Mouse (Mus musculus): ENCODE data around the gene Ovca2.
A peak's percentile ranks its signal among the peaks of the same experiment; 100 is the strongest.

Gene Ovca2

DNA sequence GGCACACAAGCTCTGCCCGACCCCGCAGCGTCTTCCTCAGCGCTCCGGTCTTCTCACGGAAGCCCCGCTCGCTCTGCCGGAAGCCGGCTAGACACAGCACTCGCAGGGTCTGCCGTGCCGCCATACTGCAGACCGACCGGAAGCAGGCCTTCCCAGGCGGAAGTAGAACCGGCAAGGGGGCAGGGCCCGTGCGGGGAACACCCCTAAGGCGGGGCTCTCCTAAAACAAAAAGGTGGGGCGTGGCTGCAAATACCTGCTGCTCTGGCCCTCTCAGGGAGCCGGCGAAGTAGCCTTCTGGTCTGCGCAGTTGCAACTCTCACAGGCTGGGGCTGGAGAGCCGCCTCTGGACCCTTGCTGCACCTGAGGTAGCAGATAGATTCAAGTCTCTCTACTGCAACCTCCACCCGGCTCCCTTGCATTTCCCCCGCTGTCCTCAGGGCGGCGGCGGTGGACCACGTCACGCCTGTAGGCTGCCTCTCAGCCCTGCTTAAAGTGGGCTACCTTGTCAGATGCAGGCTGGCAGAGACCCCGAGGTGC lies at the start of gene Ovca2:
Gene Ovca2, minus strand, starts transcription at position 164 of the 537 bp plus-strand sequence.
- peak; percentile 78 for DNase-seq (ENCODE audit: low read depth)

DNA sequence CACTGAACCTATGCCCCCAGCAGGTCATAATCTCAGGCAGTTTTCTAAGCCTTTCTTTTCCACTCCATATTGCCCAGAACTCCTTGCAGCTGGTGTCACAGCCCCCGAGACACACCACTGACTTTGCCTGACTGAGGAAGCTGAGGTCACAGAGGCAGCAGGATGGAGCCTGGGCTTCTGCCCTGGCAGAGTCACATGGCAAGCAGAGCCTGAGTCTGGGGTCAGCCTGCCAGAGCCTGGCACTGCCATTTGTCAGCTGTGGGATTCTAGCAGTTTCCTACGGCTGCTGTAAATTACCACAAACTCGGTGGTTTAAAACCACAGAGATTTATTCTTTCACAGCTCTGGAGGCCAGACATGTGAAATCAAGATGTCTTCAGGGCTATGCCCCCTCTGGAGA lies 49.0 kb upstream of the Ovca2 start:
- DNase-seq (ENCODE audit: low read depth) = no peak

DNA sequence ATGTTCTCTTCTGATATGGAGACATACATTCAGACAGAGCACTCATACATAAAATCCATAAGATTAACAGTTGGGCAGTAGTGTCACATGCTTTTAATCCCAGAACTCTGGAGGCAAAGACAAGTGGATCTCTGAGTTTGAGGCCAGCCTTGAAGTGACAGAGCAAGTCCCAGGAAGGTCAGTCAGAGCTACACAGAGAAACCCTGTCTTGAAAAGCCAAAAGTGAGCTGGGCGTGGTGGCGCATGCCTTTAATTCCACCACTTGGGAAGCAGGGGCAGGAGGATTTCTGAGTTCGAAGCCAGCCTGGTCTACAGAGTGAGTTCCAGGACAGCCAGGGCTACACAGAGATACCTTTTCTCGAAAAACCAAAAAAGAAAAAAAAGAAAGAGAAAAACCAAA lies 46.2 kb upstream of the Ovca2 start:
- no peak for DNase-seq (ENCODE audit: low read depth)

DNA sequence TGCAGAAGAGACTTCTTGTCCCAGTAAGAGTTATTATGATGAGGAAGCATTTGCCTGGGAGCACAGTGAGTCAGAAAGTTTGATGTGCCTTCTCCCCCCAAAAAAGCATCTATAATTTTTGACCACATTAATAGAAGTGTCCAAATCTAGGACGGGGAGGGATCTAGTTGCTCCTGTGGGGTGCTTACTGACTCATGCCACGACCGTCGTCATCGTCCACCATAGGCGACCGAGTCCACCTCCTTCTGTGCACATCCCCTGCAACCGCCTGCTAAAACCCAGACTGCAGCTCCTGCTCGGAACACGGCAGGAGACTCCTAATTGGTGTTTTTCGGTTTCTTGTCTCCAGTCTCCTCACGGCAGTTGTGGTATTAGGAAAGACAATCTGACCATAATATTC lies 45.4 kb upstream of the Ovca2 start:
- no peak for DNase-seq (ENCODE audit: low read depth)

DNA sequence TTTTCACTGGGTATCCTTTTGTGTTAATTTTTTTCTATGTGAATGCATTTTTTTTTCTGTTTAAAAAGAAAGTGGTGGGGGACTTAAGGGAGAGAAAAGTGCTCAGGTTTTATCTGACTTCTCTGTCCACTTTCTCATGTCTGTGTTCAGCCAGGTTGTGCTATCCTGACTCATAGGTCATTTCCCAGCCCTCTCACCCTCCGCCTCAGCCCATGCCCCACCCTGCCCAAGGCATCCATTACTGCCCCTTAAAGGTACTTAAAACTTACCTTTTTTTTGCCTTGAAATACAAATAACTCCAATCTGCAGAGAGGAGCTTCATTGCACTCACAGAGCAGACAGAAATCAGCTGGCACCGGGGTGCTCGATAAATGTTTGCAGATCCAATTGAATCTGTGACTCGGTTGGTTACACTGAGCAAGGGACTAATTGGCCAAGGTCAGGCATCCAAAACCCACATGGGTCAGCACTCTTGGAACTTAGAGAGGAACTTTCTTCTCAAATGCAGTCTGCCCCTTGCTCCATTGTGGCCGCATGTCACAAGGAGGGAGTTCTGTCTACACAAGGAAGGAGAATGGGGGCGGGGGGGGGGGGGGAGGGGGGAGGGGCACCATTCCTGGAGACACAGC lies 42.0 kb upstream of the Ovca2 start:
- DNase-seq (ENCODE audit: low read depth) = no peak

DNA sequence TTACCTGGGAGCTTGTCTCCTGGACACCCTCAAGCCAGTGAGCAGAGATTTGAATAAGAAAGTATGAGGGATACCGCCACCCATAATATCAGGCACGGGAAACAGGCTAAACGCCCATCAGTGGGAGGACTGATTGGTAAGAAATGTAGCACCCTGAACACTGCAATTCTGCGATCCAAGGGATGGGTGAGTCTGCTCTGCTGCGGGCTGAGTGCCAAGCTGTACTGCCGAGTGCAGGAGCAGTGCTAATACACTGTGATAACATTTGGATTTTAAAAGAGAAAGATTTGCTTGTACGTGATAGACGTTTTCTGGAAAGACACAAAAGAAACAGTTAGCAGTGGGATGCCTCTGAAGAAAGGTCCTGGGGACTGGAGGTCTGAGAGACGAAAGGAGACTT lies 41.5 kb upstream of the Ovca2 start:
- DNase-seq (ENCODE audit: low read depth) = no peak

DNA sequence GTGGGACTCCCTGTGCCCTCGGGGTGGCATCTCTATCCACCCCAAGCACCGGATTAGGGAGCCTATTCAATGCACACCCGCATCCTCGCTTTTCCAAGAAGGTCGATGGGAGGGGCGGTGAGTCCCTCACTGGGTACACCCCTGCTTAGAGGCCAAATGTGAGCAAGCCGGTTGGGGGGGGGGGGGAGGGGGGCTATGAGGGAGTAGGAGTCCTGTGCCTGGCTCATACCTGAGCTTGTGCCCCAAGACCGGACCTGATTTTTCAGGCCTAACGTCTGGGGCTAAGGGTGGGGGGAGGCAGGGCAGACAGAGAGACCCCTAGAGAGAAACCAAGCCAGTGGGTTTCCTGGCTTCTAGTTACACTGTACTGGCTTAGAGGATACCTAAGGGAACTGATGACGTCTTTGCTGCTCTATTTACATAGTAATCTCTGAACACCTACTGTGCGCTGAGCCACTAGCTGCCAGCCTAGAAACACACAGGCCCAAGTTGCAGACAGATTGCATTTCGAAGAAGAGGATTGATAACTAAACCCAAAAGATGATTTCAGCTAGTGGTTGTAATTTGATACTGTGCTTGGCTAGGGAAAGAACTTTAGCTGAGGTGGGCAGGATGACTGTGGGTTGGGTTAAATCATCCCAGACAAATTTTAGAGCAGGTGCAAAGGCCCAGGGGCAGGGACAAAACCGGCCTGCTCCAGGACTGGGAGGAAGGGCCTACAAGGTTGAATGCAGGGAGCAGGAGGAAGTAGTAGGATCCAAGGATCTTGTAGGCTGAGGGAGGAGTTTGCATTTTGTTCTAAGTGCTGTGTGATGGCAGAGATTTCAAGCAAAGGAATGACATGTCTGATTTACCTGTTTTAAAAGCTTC lies 35.7 kb upstream of the Ovca2 start:
- no peak for DNase-seq (ENCODE audit: low read depth)

DNA sequence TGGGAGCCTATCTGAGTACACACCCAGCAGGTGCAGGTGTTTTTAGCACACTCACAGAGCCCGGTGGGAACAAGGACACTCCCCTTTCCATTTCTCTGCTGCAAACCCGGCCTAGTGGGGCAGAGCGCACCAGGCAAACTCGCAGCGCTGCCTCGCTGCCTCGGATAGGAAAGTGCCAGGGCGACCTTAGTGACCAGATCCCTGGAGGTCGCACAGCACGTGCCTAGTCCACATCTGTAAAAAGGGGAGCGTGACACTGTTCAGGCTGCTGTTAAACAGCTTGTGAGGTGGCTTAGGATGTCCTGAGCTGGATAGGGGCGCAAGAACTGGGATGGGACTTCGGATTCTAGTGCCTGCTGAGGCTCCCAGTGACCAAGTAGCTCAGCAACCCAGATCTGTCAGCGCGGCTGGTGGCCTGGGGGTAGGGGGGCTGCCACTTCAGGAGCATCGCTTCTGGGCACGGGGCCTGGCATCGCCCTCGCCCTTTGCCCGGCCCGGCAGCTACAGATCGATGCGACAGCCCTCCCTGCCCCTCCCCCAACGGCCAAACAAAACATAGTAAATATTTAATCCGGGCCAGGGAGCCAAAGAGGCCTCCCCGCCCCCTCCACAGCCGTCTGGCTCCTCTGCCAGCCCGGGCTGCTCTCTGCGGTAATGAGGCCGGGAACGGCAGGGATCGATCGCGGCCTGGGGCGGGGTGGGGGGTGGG lies 34.9 kb upstream of the Ovca2 start:
- DNase-seq (ENCODE audit: low read depth) = no peak

DNA sequence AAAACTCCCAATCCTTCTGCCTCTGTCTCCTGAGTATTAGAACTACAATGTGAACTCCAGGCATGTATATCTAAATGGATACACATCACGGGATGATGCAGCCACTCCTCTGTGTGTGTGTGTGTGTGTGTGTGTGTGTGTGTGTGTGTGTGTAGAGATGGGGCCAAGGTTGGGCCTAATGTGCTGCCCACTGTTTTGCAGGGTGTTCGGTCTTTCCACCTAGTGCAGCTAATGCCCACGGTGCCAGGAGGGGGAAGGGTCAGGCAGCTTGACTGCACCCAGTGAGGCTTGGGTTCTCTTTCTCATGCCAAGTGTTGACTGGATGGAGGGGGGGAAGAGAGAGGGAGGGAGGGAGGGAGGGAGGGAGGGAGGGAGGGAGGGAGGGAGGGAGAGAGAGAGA lies 34.2 kb upstream of the Ovca2 start:
- DNase-seq (ENCODE audit: low read depth) = no peak

DNA sequence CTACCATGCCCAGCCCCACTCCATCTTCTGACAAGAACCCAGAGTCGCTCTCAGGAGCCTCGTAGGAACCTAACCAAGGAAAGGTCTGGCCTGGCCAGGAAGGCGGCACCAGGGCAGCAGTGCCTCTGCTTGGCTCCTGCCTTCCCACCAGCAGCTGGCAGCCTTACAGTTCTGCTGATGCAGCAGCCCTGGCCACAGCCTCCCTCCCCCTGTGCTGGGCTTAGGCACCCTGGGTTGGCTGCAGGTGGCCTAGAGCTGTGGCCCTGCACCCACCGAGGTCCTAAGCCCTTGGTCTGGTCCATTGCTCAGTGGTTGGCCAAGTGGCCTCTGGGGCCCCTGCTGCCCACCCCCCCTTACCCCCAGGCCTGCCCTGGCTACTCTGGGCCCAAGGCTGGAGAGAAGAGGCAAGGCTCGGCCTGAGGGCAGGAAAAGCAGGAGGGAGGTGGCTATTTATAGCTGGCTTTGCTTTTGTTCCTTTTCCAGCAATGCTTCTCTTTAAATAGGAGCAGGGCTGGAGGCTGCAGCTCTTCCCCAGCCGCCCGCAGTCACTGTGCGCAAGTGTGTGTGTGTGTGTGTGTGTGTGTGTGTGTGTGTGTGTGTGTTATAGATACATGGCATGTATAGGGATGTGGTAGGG lies 33.5 kb upstream of the Ovca2 start:
- no peak for DNase-seq (ENCODE audit: low read depth)

DNA sequence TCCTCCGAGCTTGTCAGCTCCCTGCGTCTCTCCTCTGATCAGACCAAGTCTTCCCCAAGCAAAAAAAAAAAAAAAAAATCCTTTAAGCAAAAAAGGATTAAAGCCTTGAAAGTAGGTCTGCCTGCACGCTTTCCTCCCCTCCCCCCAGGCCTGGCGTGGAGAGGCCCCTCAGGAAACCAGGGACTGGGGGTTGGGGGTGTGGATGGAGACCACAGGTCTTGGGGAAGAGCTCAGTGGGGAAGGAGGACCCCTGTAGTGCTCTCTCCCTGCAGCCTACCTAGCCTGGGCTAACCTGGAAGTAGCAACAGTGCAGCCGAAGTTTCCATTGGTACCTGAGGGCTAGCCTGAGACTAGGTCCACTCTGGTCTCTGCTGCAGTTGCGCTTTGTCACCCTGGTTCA lies 32.1 kb upstream of the Ovca2 start:
- no peak for DNase-seq (ENCODE audit: low read depth)

DNA sequence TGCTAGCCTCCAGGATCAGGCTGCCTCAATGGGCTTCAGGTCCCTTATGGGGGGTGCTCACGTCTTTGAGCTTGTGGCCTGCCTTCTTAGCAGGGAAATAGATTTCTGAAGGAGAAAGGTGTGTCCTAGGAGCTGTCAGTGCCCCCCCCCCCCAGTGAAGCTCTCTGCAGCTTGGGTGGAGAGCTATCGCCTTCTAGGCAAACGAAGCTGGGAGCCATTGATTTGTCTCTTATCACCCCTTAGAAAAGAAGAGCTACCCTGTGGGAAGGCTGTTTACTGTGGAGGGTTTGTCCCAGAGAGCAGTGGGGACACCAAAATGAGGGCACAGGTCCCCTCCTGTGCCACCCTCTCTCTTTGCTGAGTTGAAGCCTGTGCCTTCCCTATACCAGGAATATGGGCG lies 31.5 kb upstream of the Ovca2 start:
- DNase-seq (ENCODE audit: low read depth) = no peak

DNA sequence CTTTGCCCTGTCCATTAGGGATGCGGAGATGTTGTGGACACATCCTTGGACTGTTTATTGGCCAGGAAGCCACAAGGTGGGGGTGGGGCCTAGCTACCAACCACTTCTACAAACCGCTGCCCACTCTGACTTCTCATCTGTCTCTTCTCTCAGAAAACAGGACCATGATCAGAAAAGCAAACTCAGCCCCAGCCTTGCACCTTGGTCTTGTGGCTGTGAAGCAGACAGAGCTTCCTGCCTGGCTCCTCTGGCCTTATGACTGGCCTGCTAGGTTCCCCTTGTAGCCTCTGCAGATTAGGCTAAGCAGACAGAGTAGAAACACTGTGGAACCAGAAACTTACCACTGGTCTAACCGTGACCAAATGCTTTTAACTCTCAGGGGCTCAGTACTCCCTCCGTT lies 30.7 kb upstream of the Ovca2 start:
- DNase-seq (ENCODE audit: low read depth) = no peak

DNA sequence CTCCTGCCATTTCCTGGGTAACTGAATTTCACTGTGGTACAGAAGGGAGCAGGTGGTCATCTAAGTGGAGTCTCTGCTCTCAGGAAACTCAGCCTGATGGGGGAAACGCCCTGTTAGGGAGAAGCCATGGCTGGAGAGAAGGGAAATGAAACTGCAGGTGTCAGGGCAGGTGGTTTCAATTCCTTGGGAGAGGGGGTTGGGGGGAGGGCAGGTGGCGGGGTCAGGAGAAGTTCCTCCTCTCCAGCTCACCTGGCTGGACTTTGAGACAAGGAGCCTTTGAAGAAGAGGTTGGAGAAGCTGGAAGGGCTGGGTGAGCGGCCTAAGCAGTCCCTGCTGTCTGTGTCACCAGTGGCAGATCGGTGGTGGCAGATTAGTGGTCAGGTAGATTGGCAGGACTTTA lies 27.7 kb upstream of the Ovca2 start:
- no peak for DNase-seq (ENCODE audit: low read depth)

DNA sequence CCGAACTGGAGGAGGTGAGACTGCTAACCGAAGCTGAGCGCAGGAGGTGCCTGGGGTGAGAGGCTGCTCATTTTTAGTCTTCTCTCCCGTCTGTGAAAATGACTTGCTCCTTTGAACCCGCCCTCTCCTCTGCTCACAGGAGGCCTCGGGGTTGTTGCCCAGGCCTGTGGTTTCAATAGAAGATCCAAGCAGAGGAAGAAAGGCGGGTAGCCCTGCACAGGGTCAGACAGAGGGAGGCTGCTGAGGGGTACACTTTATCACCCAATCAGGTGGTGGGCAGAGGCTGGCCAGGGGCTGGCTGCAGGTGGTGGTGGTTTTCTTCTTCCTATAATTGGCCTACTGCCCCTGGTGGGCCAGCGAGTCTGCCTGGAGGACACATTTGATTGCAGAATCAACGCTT lies 25.8 kb upstream of the Ovca2 start:
- DNase-seq (ENCODE audit: low read depth) = no peak

DNA sequence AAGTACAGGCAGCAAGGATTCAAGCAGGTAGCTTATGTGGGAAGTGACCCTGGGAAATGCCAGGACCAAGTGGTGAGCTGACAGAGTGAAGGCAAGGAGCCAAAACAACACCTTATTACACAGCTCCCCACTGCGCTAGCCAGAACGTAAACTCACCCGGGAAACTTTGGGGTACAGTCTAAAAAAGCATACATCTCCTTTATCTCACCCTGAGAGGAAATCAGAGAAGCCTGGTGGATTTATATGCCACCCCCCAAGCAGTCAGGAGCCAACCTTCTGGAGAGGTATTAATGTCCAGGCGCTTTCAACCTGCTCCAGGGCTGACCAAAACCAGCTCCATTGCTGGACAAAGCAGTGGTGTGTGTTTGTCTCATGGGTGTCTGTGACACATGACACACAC lies 25.3 kb upstream of the Ovca2 start:
- no peak for DNase-seq (ENCODE audit: low read depth)

DNA sequence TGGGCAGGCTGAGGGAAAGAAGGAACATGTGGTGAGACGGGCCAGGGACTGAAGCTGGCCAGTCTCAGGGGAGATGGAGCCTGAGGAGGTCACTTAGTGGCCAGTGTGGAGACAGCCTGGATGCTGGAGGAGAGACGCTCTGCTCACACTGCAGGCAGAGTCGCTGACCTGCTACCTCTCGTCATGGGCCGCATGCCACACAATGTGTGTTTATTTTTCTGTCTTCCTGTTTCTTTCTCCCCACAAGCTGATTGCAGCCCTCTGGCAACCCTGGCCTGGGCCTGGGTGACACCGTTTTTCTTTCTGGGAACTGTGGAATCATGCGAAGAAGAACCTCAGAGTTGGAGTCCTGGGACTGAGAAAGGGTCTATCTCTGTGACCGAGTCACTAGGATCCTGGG lies 23.1 kb upstream of the Ovca2 start:
- no peak for DNase-seq (ENCODE audit: low read depth)

DNA sequence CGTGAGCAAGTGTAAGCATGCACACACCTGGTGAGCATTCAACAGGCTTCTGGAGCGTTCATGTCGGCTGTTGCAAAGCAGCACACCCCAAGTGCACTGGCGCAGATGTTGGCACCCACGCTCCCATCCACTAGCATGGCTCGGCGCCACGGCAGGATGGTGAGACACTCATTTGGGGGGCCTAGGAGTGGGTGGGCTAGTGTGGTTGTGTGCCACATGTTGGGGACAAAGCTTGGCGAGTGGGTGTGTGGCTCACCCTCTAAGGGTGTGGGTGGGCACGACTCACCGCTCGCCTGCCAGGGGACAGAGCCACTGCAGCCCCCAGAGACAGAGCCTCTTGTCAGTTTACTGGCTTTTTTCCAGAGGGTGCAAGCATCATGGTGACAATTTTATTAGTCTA lies 22.3 kb upstream of the Ovca2 start:
- no peak for DNase-seq (ENCODE audit: low read depth)

DNA sequence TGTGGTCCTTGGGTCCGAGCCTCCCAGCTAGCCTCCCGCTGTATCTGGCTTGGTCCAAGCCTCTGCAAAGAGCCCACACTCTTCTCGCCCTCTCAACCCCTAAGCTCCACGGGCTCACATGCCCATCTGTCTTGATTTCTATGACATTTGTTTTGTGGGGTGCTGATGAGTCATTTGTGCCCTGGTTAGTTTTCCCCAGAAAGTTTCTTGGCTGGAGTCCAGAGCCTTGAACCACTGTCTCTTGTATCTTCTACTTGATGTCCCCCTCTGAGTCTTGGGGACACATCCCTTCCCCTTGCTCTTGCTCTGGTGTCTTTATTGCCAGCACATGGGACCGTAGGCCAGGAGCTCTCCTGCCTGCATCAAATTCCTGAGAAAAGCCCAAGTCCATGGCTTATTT lies 21.3 kb upstream of the Ovca2 start:
- DNase-seq (ENCODE audit: low read depth) = no peak

DNA sequence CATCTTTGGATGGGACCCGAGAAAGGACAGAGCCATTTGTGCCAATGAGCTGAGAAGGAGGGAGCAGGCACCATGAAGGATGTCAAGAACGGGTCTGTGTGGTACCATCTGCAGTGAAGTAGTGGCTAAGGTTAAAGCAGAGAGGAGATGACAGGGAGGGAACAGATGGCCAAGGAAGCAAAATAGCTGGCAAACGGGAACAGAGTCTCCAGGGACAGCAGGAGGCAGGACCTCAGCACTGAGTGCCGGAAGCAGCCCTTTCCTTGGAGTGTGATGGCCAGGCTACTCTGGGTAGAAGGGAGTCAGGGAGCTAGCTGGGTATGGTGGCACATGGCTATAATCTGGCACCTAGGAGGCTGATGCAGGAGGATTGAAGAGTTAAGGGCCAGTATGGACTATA lies 20.2 kb upstream of the Ovca2 start:
- DNase-seq (ENCODE audit: low read depth) = no peak

DNA sequence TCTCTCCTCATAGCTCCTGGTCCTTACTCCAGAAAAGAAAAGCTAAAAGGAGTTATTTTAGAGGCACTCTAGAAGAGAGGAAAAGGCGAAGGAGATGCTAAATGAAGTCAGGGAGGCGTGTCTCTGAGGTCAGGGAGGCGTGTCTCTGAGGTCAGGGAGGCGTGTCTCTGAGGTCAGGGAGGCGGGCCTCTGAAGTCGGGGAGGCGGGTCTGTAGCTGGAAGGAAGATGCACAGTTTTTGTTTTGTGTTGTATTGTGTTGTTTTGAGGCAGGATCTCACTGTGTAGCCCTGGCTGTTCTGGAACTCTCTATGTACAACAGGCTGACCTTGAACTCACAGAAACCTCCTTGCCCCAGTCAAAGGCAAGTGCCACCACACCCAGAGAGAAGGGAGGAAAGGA lies 19.3 kb upstream of the Ovca2 start:
- no peak for DNase-seq (ENCODE audit: low read depth)

DNA sequence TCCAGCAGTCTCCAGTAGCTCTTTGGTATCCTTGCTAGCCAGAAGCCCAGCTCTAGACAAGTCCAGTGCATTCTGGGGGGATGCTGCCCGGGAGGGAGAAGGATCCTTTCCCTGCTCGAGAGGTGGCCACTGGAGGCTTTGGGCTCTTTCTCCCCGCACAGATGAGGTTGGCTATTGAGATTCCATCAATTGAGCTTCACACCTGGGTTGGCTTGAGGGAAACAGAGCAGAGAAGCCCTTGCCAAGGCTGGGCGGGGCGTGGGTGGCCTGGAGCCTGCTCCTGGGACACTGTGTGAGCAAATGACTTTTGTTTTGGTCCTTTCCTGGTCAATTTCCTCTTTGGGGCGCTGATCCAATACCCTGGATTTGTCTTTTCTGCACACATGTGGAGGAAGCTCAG lies 17.5 kb upstream of the Ovca2 start:
- DNase-seq (ENCODE audit: low read depth) = no peak
